Mouse (Mus musculus) heart, postnatal 0 days (tissue): ENCODE results near the gene Zfp292.

Experiments used
- CTCF ChIP-seq: IDR thresholded peaks from 2 replicates; pipeline ENCODE4 v1.5.1; 2016; ENCODE audit warnings: antibody characterized with exemption, control low read depth, low read depth
- EP300 ChIP-seq: IDR thresholded peaks from 2 replicates; pipeline ENCODE4 v1.6.1; 2016; ENCODE audit warnings: antibody characterized with exemption, low read depth

- TF ChIP-seq CTCF, result no peak
- no peak for TF ChIP-seq EP300
Measured at GRCm38 (mm10) chr4:34850156-34850555, 32.6 kb downstream of the Zfp292 start.
